Mouse (Mus musculus): ENCODE measurements around the gene Fitm2. TPM values are rescaled to one million over a fixed set of nuclear protein-coding genes. Genes with fewer than 3 reads are reported as not detected.

The Fitm2 gene
- 16.9 TPM in 2 replicates for polyA plus RNA-seq (2015; fragmentation: Nextera tagmentation; extraction: Ambion mirVana)

DNA sequence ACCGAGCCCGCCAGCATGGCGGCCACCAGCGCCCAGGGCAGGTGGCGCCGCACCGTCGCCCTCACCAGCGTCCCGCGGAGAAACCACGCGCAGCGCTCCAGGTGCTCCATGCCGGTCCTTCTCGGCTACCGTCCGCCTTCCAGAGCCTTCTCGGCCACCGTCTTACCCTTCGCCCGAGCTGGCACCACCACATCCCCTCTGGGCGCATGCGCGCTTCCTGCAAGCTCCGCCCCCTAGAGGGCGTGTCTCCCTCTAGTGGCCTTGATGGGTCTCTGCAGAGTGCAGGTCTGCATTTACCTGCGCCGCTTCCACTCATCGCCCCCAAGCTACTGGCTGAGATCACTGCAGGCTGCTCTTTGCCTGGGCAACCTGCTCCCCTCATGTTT is at the start of gene Fitm2:
Gene Fitm2 (minus strand): TSS at position 164 of the 386 bp plus-strand sequence.
- under 1% methylated on average over 30 of the region's 30 CpGs for WGBS
- Histone ChIP-seq H3K36me3 (peaks cover 16% of the 10 kb centered on the region; the same call in 1 of the 2 replicates), H3K4me1 (replicated peaks) (peaks cover 10% of the 10 kb centered on the region), H3K27ac (replicated peaks) (peak within 1 kb of the TSS; percentile 80), H3K4me2 (peak within 1 kb of the TSS; percentile 71), H3K9ac (peak within 1 kb of the TSS; percentile 87), H3K9me3 (no peaks in the 10 kb centered on the region), H3K27me3 (no peaks in the 10 kb centered on the region), H3K4me3 (peak within 1 kb of the TSS; percentile 82)
- peak; percentile 96 for ATAC-seq (ENCODE audit: low FRiP score, low read depth)

DNA sequence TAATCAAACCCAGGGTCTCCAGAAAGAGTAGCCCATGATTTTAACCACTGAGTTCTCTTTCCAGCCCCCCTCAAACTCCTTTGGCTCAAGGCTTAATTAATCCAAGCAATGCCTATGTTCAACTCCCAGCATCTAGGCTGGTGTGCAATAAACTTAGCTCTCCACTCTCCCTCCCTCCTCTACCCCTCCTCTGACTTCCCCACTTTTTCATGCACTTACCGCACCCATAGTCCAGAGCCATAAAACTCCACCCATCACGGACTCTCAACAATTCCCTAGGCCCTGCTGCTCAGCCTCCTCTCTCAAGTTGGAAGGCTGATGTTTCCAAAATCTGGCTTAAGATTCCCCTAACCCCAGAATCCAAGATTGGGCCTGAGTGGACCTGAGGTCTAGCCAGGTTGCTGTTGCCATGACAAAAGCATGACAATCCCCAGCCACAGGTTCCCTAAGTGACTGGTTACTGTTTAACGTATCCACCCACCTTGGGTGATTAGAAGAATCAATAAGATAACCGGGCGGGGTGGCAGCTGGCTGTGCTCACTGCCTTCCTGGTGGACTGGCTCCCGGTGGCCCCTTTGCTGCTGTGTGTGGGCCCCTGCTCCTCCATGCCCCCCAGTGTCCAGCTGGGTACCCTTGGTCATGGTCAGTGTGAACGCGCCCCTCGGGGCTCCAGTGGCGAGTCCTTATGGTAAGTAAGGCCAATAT is 34.0 kb upstream of the Fitm2 start, which contains the start of gene Hnf4a:
Gene Hnf4a (plus strand): TSS at position 509 of the 705 bp plus-strand sequence.
- 89% methylated on average over 10 of the region's 10 CpGs for WGBS
- Histone ChIP-seq H3K27me3 (no peaks in the 10 kb centered on the region), H3K27ac (replicated peaks) (no peak within 1 kb of the TSS), H3K36me3 (no peaks in the 10 kb centered on the region), H3K9me3 (no peaks in the 10 kb centered on the region), H3K4me1 (replicated peaks) (no peaks in the 10 kb centered on the region), H3K4me3 (no peak within 1 kb of the TSS), H3K9ac (no peak within 1 kb of the TSS), H3K4me2 (no peak within 1 kb of the TSS)
- ATAC-seq (ENCODE audit: low FRiP score, low read depth) = no peak

DNA sequence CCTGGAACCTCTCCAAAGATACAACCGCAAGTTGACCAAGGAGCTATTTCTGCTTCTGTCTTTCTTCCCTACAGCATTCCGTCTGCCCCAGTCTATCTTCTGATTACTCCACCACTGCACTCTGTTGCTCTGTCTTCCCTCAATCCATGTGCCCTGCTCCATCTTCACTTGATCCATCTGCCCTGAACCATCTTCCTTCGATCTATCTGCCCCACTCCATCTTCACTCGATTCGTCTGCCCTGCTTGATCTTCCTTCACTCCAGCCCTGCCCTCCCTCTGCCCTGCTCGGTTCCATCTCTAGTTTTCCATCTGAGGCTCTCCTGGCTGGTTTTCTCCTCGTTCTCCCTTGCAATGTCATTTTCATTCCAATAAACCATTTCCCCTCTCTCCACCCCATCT is 30.8 kb upstream of the Fitm2 start:
- H3K9me3 ChIP-seq = no peaks in the 10 kb centered on the region
- no peak overlapping the region for H3K4me2 ChIP-seq
- ATAC-seq (ENCODE audit: low FRiP score, low read depth) = no peak
- no peak overlapping the region for H3K9ac ChIP-seq
- 73% methylated on average over 7 of the region's 7 CpGs for WGBS
- H3K4me3 ChIP-seq = no peak overlapping the region
- no peaks in the 10 kb centered on the region for H3K27me3 ChIP-seq
- no peaks in the 10 kb centered on the region for H3K36me3 ChIP-seq
- no peaks in the 10 kb centered on the region for H3K4me1 ChIP-seq (replicated peaks)
- H3K27ac ChIP-seq (replicated peaks) = no peak overlapping the region

DNA sequence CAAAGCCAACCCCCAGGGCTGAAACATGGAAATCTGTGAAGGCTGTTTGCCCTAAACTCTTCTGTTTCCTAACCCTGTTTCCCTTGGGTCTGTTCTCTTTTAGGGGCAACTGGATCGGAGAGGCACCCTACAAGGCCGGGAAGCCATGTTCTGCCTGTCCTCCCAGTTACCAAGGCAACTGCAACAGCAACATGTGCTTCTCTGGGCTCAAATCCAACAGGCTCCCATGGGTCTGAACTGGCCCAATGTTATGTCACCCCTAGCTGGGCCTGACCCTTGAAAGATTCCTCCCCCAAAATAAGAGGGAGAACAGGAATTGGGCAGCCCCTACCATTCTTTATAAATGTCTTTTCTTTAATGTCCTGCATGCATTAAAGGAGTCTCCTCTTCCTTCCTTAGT is 29.8 kb upstream of the Fitm2 start:
- Histone ChIP-seq H3K4me1 (replicated peaks) (no peaks in the 10 kb centered on the region), H3K27ac (replicated peaks) (no peak overlapping the region), H3K36me3 (no peaks in the 10 kb centered on the region), H3K27me3 (no peaks in the 10 kb centered on the region), H3K9me3 (no peaks in the 10 kb centered on the region), H3K4me2 (no peak overlapping the region), H3K4me3 (no peak overlapping the region), H3K9ac (no peak overlapping the region)
- 44% methylated on average over 2 of the region's 2 CpGs for WGBS
- ATAC-seq (ENCODE audit: low FRiP score, low read depth) = no peak

DNA sequence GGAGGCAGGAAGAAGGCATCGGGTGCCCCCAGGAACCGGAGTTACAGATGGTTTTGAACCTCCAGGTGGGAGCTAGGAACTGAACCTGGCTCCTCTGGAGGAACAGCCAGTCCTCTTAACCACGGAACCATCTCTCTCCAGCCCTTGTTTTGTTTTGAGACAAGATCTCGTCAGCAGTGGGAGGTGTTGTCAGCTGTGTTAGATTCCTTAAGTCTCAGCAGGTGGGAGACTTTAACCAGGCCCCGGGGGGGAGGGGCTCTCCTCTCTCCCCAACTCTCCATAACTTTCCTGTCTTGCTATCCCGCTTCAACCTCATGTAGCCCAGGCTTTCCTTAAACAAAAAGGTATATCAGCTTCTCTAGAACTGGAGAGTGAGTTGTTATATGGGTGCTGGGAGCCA is 22.0 kb upstream of the Fitm2 start:
- H3K27ac ChIP-seq (replicated peaks) = no peak overlapping the region
- no peaks in the 10 kb centered on the region for H3K9me3 ChIP-seq
- H3K4me2 ChIP-seq = no peak overlapping the region
- H3K4me3 ChIP-seq = no peak overlapping the region
- H3K4me1 ChIP-seq (replicated peaks) = peaks cover 5% of the 10 kb centered on the region; the same call in 1 of the 2 replicates
- H3K27me3 ChIP-seq = no peaks in the 10 kb centered on the region
- H3K9ac ChIP-seq = no peak overlapping the region
- 45% methylated on average over 6 of the region's 6 CpGs for WGBS
- no peak for ATAC-seq (ENCODE audit: low FRiP score, low read depth)
- no peaks in the 10 kb centered on the region for H3K36me3 ChIP-seq

DNA sequence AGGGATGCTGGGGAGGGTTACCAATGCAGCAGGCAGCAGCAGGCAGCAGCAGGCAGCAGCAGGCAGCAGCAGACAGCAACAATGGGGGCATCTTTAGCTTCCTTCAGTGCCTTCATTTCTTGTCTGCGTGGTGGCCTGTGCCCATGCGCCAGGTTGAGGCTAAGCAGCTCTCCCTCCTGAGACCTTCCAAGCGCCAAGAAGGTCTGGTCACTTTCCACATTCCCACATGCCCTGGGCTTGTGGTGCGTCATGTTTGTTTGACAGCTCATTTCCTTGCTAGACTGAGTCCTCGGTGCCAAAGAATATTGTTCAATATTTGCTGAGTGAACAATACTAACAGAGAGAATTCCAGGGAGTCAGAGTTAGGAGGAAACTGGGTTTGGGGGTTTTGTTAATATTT is 21.5 kb upstream of the Fitm2 start:
- Histone ChIP-seq H3K27me3 (no peaks in the 10 kb centered on the region), H3K9me3 (no peaks in the 10 kb centered on the region), H3K4me2 (no peak overlapping the region), H3K9ac (no peak overlapping the region), H3K27ac (replicated peaks) (no peak overlapping the region), H3K36me3 (no peaks in the 10 kb centered on the region), H3K4me3 (no peak overlapping the region), H3K4me1 (replicated peaks) (peaks cover 5% of the 10 kb centered on the region; the same call in 1 of the 2 replicates)
- no peak for ATAC-seq (ENCODE audit: low FRiP score, low read depth)
- WGBS = 40% methylated on average over 5 of the region's 5 CpGs

DNA sequence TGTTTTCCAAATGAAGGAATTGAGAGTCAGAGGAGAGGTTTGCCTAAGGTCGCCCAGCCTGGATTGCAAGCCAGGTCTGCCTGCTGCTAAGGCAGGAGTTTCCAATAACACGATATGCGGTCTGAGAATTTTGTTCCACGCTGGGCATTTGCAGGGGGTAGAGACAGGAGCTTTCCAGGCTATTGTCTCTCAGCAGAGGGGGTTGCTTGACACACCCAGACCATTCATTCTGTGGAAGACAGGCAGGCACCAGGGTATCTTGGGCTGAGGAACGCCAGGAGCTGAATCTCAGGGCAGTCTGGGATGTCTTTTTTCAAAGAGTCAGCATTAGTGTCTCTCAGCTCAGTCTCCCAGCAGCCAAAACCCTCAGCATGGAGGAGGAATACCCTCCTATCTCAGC is 20.6 kb upstream of the Fitm2 start:
- no peak for ATAC-seq (ENCODE audit: low FRiP score, low read depth)
- no peaks in the 10 kb centered on the region for H3K36me3 ChIP-seq
- WGBS = 14% methylated on average over 5 of the region's 5 CpGs

DNA sequence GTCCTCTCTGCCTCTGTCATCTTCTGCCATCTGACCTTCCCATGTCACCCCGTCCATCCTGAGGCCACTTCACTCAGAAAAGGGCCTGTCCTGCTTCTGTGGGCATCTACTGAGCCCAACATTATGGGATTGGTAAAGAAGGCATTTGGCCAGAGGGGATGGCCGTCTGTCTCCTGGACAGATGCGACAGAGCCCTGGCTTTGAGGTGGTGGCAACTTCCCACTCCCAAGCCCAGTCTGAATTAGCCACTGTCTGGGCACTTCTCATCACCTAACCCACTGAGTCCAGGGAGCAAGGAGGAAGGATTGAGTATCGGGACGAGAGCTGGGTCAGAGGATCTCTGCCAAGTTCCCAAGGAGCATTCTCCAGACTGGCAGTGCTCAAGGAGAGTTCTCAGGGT is 19.6 kb upstream of the Fitm2 start, which contains the start of gene R3hdml:
Gene R3hdml (plus strand): TSS at position 301 of the 400 bp plus-strand sequence.
- H3K4me3 ChIP-seq = no peak within 1 kb of the TSS
- H3K27me3 ChIP-seq = no peaks in the 10 kb centered on the region
- no peaks in the 10 kb centered on the region for H3K9me3 ChIP-seq
- peaks cover 5% of the 10 kb centered on the region; the same call in 1 of the 2 replicates for H3K4me1 ChIP-seq (replicated peaks)
- ATAC-seq (ENCODE audit: low FRiP score, low read depth) = no peak
- WGBS = 78% methylated on average over 5 of the region's 5 CpGs
- H3K27ac ChIP-seq (replicated peaks) = no peak within 1 kb of the TSS
- no peaks in the 10 kb centered on the region for H3K36me3 ChIP-seq
- H3K9ac ChIP-seq = no peak within 1 kb of the TSS
- H3K4me2 ChIP-seq = no peak within 1 kb of the TSS

More for the DNA sequence above, 20.6 kb upstream of the Fitm2 start:
- no peak overlapping the region for H3K4me2 ChIP-seq
- H3K4me1 ChIP-seq (replicated peaks) = peaks cover 5% of the 10 kb centered on the region; the same call in 1 of the 2 replicates
- no peaks in the 10 kb centered on the region for H3K27me3 ChIP-seq
- no peak overlapping the region for H3K9ac ChIP-seq
- H3K27ac ChIP-seq (replicated peaks) = no peak overlapping the region
- no peaks in the 10 kb centered on the region for H3K9me3 ChIP-seq
- no peak overlapping the region for H3K4me3 ChIP-seq

DNA sequence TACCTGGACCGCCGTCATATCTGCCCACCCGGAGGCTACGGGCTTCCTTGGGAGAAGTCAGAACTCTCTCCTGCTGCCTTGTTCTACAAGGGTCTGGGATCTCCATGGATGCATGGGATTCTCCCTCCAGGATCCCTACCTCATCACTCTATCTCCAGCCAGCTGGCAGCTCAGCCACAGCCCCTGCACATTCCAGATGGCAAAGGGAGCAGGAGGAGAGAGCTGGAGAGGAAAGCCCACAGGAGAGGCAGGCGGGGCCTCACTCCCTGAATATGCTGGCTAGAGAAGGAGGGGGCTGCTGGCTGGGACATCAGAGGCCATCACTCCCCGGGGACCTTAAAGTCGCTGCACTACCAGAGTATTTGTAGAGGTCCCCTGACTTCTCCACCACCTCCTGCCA is 18.9 kb upstream of the Fitm2 start:
- H3K27ac ChIP-seq (replicated peaks) = no peak overlapping the region
- H3K27me3 ChIP-seq = no peaks in the 10 kb centered on the region
- H3K36me3 ChIP-seq = no peaks in the 10 kb centered on the region
- ATAC-seq (ENCODE audit: low FRiP score, low read depth) = no peak
- H3K4me1 ChIP-seq (replicated peaks) = peaks cover 5% of the 10 kb centered on the region; the same call in 1 of the 2 replicates
- WGBS = 57% methylated on average over 7 of the region's 7 CpGs
- no peaks in the 10 kb centered on the region for H3K9me3 ChIP-seq
- no peak overlapping the region for H3K4me2 ChIP-seq
- no peak overlapping the region for H3K4me3 ChIP-seq
- no peak overlapping the region for H3K9ac ChIP-seq

DNA sequence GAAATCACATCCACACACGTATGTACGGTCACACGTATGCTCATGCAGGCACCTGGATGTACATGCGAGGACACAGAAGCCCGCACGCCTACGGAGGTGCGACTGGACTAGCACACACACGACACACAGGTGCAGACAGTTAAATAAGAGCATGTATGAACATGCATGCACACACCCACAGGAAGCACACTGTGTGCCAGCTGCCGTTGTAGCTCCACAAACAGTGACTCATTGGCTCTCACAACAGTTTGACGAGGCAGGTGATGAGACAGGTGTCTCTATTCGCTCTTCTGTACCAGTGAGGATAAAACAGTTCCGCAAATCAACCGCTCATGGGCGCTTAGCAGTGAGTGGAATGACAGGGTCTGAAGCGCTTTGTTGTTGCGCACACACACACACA is 18.2 kb upstream of the Fitm2 start:
- no peaks in the 10 kb centered on the region for H3K9me3 ChIP-seq
- no peak for ATAC-seq (ENCODE audit: low FRiP score, low read depth)
- WGBS = 92% methylated on average over 17 of the region's 17 CpGs
- H3K9ac ChIP-seq = no peak overlapping the region
- peaks cover 5% of the 10 kb centered on the region; the same call in 1 of the 2 replicates for H3K4me1 ChIP-seq (replicated peaks)
- H3K36me3 ChIP-seq = no peaks in the 10 kb centered on the region
- no peak overlapping the region for H3K4me3 ChIP-seq
- no peak overlapping the region for H3K27ac ChIP-seq (replicated peaks)
- H3K4me2 ChIP-seq = no peak overlapping the region
- H3K27me3 ChIP-seq = no peaks in the 10 kb centered on the region

DNA sequence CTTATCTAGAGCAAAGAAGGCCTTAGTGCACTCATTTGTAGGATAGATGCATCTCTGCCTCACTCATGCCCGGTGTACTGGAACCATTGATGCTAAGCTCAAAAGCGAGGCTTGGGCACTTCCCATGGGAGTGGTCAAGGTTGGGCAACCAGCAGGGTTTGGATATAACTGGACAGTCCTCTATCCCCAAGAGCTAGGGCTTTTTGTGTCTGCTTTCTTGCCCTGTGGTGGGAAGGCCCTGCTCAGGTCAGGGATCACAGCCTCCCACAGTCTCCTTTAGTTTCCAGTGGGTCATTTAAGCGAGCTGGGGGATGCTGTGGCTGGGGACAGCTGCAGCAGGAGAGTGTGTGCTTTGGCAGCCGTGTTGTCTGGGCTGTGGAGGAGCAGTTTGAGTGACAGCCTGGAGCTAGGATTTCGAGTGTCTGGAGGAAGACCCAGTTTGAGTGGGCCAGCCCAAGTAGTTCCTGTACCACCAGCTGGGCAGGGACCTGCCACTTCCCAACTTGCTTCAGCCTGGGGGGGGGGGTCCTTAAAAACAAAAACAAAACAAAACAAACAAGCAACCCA is 17.4 kb upstream of the Fitm2 start:
- 54% methylated on average over 5 of the region's 5 CpGs for WGBS
- Histone ChIP-seq H3K4me1 (replicated peaks) (peaks cover 5% of the 10 kb centered on the region; the same call in 1 of the 2 replicates), H3K4me2 (no peak overlapping the region), H3K9ac (no peak overlapping the region), H3K9me3 (no peaks in the 10 kb centered on the region), H3K27ac (replicated peaks) (no peak overlapping the region), H3K36me3 (no peaks in the 10 kb centered on the region), H3K4me3 (no peak overlapping the region), H3K27me3 (no peaks in the 10 kb centered on the region)
- no peak for ATAC-seq (ENCODE audit: low FRiP score, low read depth)

DNA sequence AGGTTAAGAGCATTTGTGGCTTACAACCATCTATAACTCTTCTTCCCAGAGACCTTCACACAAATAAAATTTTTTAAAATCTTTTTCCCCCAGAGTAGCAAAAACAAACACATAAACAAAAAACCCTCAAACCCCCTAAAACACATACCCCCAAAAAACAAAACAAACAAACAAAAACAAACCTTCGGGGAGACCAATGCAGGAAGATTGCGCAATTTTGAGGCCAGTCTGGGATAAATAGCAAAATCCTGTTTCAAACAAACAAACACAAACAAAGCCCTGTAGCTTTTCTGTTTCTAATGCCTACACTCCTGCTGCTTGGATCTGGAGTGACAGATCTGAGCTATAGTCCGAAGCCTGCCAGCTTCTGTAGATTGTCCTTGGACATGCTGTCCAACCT is 14.9 kb upstream of the Fitm2 start:
- Histone ChIP-seq H3K9me3 (no peaks in the 10 kb centered on the region), H3K36me3 (no peaks in the 10 kb centered on the region), H3K27me3 (no peaks in the 10 kb centered on the region), H3K4me1 (replicated peaks) (no peaks in the 10 kb centered on the region), H3K4me2 (no peak overlapping the region), H3K9ac (no peak overlapping the region), H3K27ac (replicated peaks) (no peak overlapping the region), H3K4me3 (no peak overlapping the region)
- WGBS = 90% methylated on average over 3 of the region's 3 CpGs
- no peak for ATAC-seq (ENCODE audit: low FRiP score, low read depth)
